Mouse (Mus musculus) urinary bladder, postnatal 10 days (tissue): ENCODE data around the gene Ap4b1.
"Not testable (repeated sequence)": the region's sequence is repeated elsewhere in the genome, so short reads cannot be mapped to it uniquely, and the experiment has no call there.

Experiments
- DNase-seq: peaks from one replicate; pipeline ENCODE4 v3.0.0; 2022; ENCODE audit warnings: low spot score

Ap4b1 gene

GRCm38 (mm10) chr3:103808891-103809798 lies at the start of gene Ap4b1, which contains the start of the genes Dclre1b and Gm43064:
Gene Ap4b1 (plus strand): TSS chr3:103809520.
Gene Dclre1b (minus strand): TSS chr3:103809444.
Gene Gm43064 (plus strand): TSS chr3:103809573.
- DNase-seq, result peak; percentile 69

GRCm38 (mm10) chr3:103766789-103767188 lies 42.5 kb upstream of the Ap4b1 start:
- no peak for DNase-seq

GRCm38 (mm10) chr3:103771531-103772130 lies 37.7 kb upstream of the Ap4b1 start:
- DNase-seq, result no peak

GRCm38 (mm10) chr3:103772846-103773245 lies 36.5 kb upstream of the Ap4b1 start:
- DNase-seq, result no peak

GRCm38 (mm10) chr3:103773508-103773907 lies 35.8 kb upstream of the Ap4b1 start:
- DNase-seq, result no peak

GRCm38 (mm10) chr3:103774009-103774408 lies 35.3 kb upstream of the Ap4b1 start:
- DNase-seq, result no peak

GRCm38 (mm10) chr3:103777940-103778339 lies 31.4 kb upstream of the Ap4b1 start:
- DNase-seq, result no peak

GRCm38 (mm10) chr3:103778660-103779059 lies 30.7 kb upstream of the Ap4b1 start:
- no peak for DNase-seq

- no peak for DNase-seq
Observed at GRCm38 (mm10) chr3:103779183-103779582, 30.1 kb upstream of the Ap4b1 start.

- no peak for DNase-seq
Observed at GRCm38 (mm10) chr3:103780271-103780670, 29.0 kb upstream of the Ap4b1 start.

- DNase-seq, result no peak
Observed at GRCm38 (mm10) chr3:103780777-103781176, 28.5 kb upstream of the Ap4b1 start.

GRCm38 (mm10) chr3:103782844-103783609 lies 26.3 kb upstream of the Ap4b1 start:
- no peak for DNase-seq

- DNase-seq, result no peak
Observed at GRCm38 (mm10) chr3:103787225-103787624, 22.1 kb upstream of the Ap4b1 start.

- DNase-seq, result no peak
Observed at GRCm38 (mm10) chr3:103789096-103789495, 20.2 kb upstream of the Ap4b1 start.

GRCm38 (mm10) chr3:103789891-103790345 lies 19.4 kb upstream of the Ap4b1 start:
- DNase-seq, result no peak

- no peak for DNase-seq
Observed at GRCm38 (mm10) chr3:103790346-103791145, 18.8 kb upstream of the Ap4b1 start.

- peak; percentile 88 for DNase-seq
Observed at GRCm38 (mm10) chr3:103791230-103792110, 17.9 kb upstream of the Ap4b1 start, which contains the start of gene Hipk1. Gene Hipk1 (minus strand): TSS chr3:103791563.

GRCm38 (mm10) chr3:103792111-103792406 lies 17.3 kb upstream of the Ap4b1 start:
- not testable (repeated sequence) for DNase-seq

- DNase-seq, result no peak
Observed at GRCm38 (mm10) chr3:103792566-103792965, 16.8 kb upstream of the Ap4b1 start.

- no peak for DNase-seq
Observed at GRCm38 (mm10) chr3:103796389-103796788, 12.9 kb upstream of the Ap4b1 start.

GRCm38 (mm10) chr3:103799507-103799906 lies 9.8 kb upstream of the Ap4b1 start:
- no peak for DNase-seq
